Mouse (Mus musculus): ENCODE data around the gene Kif16b. TPM values are rescaled to one million over a fixed set of nuclear protein-coding genes. Genes with fewer than 3 reads are reported as not detected.

Kif16b gene
- total and polyA plus RNA-seq, 3 experiments = 7.8 to 9.5 (median 8.0) TPM

Other genes with a start within 250 kb of the Kif16b start
- gene Snrpb2, start 161.5 kb upstream of the Kif16b start, total RNA-seq (2012; rRNA removed) = 31.0 and 43.4 TPM in 2 replicates
- gene Snrpb2, start 161.5 kb upstream of the Kif16b start, total RNA-seq (2014; rRNA removed) = 201 and 214 TPM in 2 replicates
- gene Snrpb2, start 161.5 kb upstream of the Kif16b start, polyA plus RNA-seq (2012; ENCODE audit: insufficient read length, low read depth) = 116 TPM in 2 replicates
- gene Otor, start 176.9 kb upstream of the Kif16b start, total RNA-seq (2012; rRNA removed) = not detected in 2 replicates
- not detected in 2 replicates for gene Otor, start 176.9 kb upstream of the Kif16b start, total RNA-seq (2014; rRNA removed)
- not detected in 2 replicates for gene Otor, start 176.9 kb upstream of the Kif16b start, polyA plus RNA-seq (2012; ENCODE audit: insufficient read length, low read depth)

Measured in CH12.LX (cell line).